Mouse (Mus musculus) lung, embryonic 16.5 days (tissue): ENCODE measurements around the gene Tmem200b. TPM values are rescaled to one million over a fixed set of nuclear protein-coding genes. Genes with fewer than 3 reads are reported as not detected.

Source experiments
- ATAC-seq: fragments of 200-750 bp; cut with Nextera tagmentation; 2 replicates; pipeline ENCODE4 v1.8.0; 2017; ENCODE audit warnings: low read depth, mild to moderate bottlenecking, moderate library complexity
- H3K27ac ChIP-seq: fragments of 300-500 bp; sonication (generic); 2 replicates; pipeline ENCODE4 v1.5.1; 2014; ENCODE audit warnings: mild to moderate bottlenecking, control low read depth, low read length
- H3K27me3 ChIP-seq: fragments of 300-500 bp; sonication (generic); 2 replicates; pipeline ENCODE4 v1.6.1; 2014; ENCODE audit warnings: low read depth, low read length, mixed read lengths; ENCODE audit not compliant: control insufficient read depth, insufficient read depth
- H3K36me3 ChIP-seq: fragments of 300-500 bp; sonication (generic); 2 replicates; pipeline ENCODE4 v1.6.1; 2014; ENCODE audit warnings: low read length; ENCODE audit not compliant: control insufficient read depth, insufficient read depth
- H3K4me1 ChIP-seq: fragments of 300-500 bp; sonication (generic); replicated peaks from 2 replicates; pipeline ENCODE4 v1.6.1; 2014; ENCODE audit warnings: low read length, mixed read lengths; ENCODE audit not compliant: control insufficient read depth, insufficient read depth
- H3K4me2 ChIP-seq: fragments of 300-500 bp; sonication (generic); 2 replicates; pipeline ENCODE4 v1.6.1; 2014; ENCODE audit warnings: low read depth, low read length, control low read depth
- H3K4me3 ChIP-seq: fragments of 300-500 bp; sonication (generic); 2 replicates; pipeline ENCODE4 v1.5.1; 2014; ENCODE audit warnings: mild to moderate bottlenecking, low read length, control low read depth
- H3K9ac ChIP-seq: fragments of 300-500 bp; sonication (generic); 2 replicates; pipeline ENCODE4 v1.6.1; 2014; ENCODE audit warnings: low read length, control low read depth
- H3K9me3 ChIP-seq: fragments of 300-500 bp; sonication (generic); 2 replicates; pipeline ENCODE4 v1.6.1; 2016; ENCODE audit warnings: low read length; ENCODE audit not compliant: control insufficient read depth
- WGBS: fragments of 180-500 bp; shearing (Covaris S2); extraction: QIAGEN DNeasy Blood & Tissue Kit; methylation state at CpG from one replicate; pipeline ENCODE4 v1.1.7; 2014; 5-methylcytosine and 5-hydroxymethylcytosine counted together
- polyA plus RNA-seq: library from polyadenylated mRNA; unstranded; fragments of >200 nt; fragmentation: Nextera tagmentation; extraction: Ambion mirVana; gene quantifications from 2 replicates; pipeline ENCODE4 v1.2.1, GENCODE M21; 2015

Gene Tmem200b
- polyA plus RNA-seq, 1 experiment from 2014 or later: 0.43 TPM

- WGBS: 71% methylated on average over 7 of the region's 7 CpGs
Observed at GRCm38 (mm10) chr4:131881306-131881705, 40.3 kb upstream of the Tmem200b start.

GRCm38 (mm10) chr4:131883571-131883970 is 38.0 kb upstream of the Tmem200b start:
- no peak overlapping the region for H3K27ac ChIP-seq
- H3K4me3 ChIP-seq: no peak overlapping the region
- no peaks in the 10 kb centered on the region for H3K9me3 ChIP-seq
- no peak overlapping the region for H3K4me2 ChIP-seq
- H3K36me3 ChIP-seq: peaks cover 6% of the 10 kb centered on the region; the same call in 1 of the 2 replicates
- H3K4me1 ChIP-seq: peaks cover 20% of the 10 kb centered on the region
- ATAC-seq: no peak
- H3K27me3 ChIP-seq: no peaks in the 10 kb centered on the region
- 51% methylated on average over 6 of the region's 6 CpGs for WGBS
- H3K9ac ChIP-seq: no peak overlapping the region

More at GRCm38 (mm10) chr4:131881306-131881705, 40.3 kb upstream of the Tmem200b start:
- Histone ChIP-seq H3K27me3 (no peaks in the 10 kb centered on the region), H3K9me3 (no peaks in the 10 kb centered on the region), H3K36me3 (peaks cover 6% of the 10 kb centered on the region; the same call in 1 of the 2 replicates), H3K9ac (no peak overlapping the region), H3K4me3 (no peak overlapping the region), H3K4me2 (no peak overlapping the region), H3K27ac (no peak overlapping the region), H3K4me1 (peaks cover 38% of the 10 kb centered on the region)
- no peak for ATAC-seq

- Histone ChIP-seq H3K4me3 (no peak overlapping the region), H3K27ac (no peak overlapping the region), H3K9ac (no peak overlapping the region), H3K9me3 (no peaks in the 10 kb centered on the region), H3K36me3 (peaks cover 6% of the 10 kb centered on the region; the same call in 1 of the 2 replicates), H3K27me3 (no peaks in the 10 kb centered on the region), H3K4me2 (no peak overlapping the region), H3K4me1 (peaks cover 12% of the 10 kb centered on the region)
- WGBS: 71% methylated on average over 6 of the region's 6 CpGs
- no peak for ATAC-seq
Observed at GRCm38 (mm10) chr4:131885376-131885775, 36.2 kb upstream of the Tmem200b start.

GRCm38 (mm10) chr4:131888564-131888963 is 33.0 kb upstream of the Tmem200b start:
- Histone ChIP-seq H3K4me2 (no peak overlapping the region), H3K4me1 (no peaks in the 10 kb centered on the region), H3K9me3 (no peaks in the 10 kb centered on the region), H3K27me3 (no peaks in the 10 kb centered on the region), H3K36me3 (peaks cover 21% of the 10 kb centered on the region), H3K4me3 (no peak overlapping the region), H3K9ac (no peak overlapping the region), H3K27ac (no peak overlapping the region)
- 75% methylated on average over 1 of the region's 1 CpGs for WGBS
- no peak for ATAC-seq

GRCm38 (mm10) chr4:131890692-131891091 is 30.9 kb upstream of the Tmem200b start:
- Histone ChIP-seq H3K4me1 (no peaks in the 10 kb centered on the region), H3K27me3 (no peaks in the 10 kb centered on the region), H3K4me3 (no peak overlapping the region), H3K9me3 (no peaks in the 10 kb centered on the region), H3K27ac (no peak overlapping the region), H3K4me2 (no peak overlapping the region), H3K36me3 (peaks cover 31% of the 10 kb centered on the region), H3K9ac (no peak overlapping the region)
- no peak for ATAC-seq
- 82% methylated on average over 3 of the region's 3 CpGs for WGBS

GRCm38 (mm10) chr4:131897109-131897508 is 24.5 kb upstream of the Tmem200b start:
- Histone ChIP-seq H3K9me3 (no peaks in the 10 kb centered on the region), H3K4me1 (no peaks in the 10 kb centered on the region), H3K9ac (no peak overlapping the region), H3K4me3 (no peak overlapping the region), H3K27ac (no peak overlapping the region), H3K36me3 (peaks cover 71% of the 10 kb centered on the region), H3K27me3 (no peaks in the 10 kb centered on the region), H3K4me2 (no peak overlapping the region)
- WGBS: 93% methylated on average over 5 of the region's 5 CpGs
- no peak for ATAC-seq

- no peak for ATAC-seq
- Histone ChIP-seq H3K27me3 (no peaks in the 10 kb centered on the region), H3K9me3 (no peaks in the 10 kb centered on the region), H3K4me3 (no peak overlapping the region), H3K36me3 (peaks cover 68% of the 10 kb centered on the region), H3K27ac (no peak overlapping the region), H3K4me2 (no peak overlapping the region), H3K4me1 (no peaks in the 10 kb centered on the region), H3K9ac (no peak overlapping the region)
- 86% methylated on average over 8 of the region's 8 CpGs for whole genome bisulfite sequencing
Observed at GRCm38 (mm10) chr4:131897787-131898186, 23.8 kb upstream of the Tmem200b start.

- Histone ChIP-seq H3K4me2 (no peak overlapping the region), H3K9ac (no peak overlapping the region), H3K27ac (no peak overlapping the region), H3K27me3 (no peaks in the 10 kb centered on the region), H3K4me1 (no peaks in the 10 kb centered on the region), H3K4me3 (no peak overlapping the region), H3K36me3 (peaks cover 59% of the 10 kb centered on the region), H3K9me3 (no peaks in the 10 kb centered on the region)
- WGBS: 88% methylated on average over 12 of the region's 12 CpGs
- ATAC-seq: no peak
Observed at GRCm38 (mm10) chr4:131898503-131899179, 22.9 kb upstream of the Tmem200b start.

- Histone ChIP-seq H3K9me3 (no peaks in the 10 kb centered on the region), H3K4me3 (no peak overlapping the region), H3K4me1 (no peaks in the 10 kb centered on the region), H3K4me2 (no peak overlapping the region), H3K27me3 (no peaks in the 10 kb centered on the region), H3K27ac (no peak overlapping the region), H3K9ac (no peak overlapping the region), H3K36me3 (peaks cover 54% of the 10 kb centered on the region)
- 75% methylated on average over 6 of the region's 6 CpGs for WGBS
- ATAC-seq: no peak
Observed at GRCm38 (mm10) chr4:131899180-131899554, 22.4 kb upstream of the Tmem200b start.
